Mouse (Mus musculus) hindbrain, embryonic 15.5 days (tissue): ENCODE results near the gene Adcy3. TPM values are rescaled to one million over a fixed set of nuclear protein-coding genes. Genes with fewer than 3 reads are reported as not detected.
A peak's percentile ranks its signal among the peaks of the same experiment; 100 is the strongest.
"Not testable (repeated sequence)": the region's sequence is repeated elsewhere in the genome, so short reads cannot be mapped to it uniquely, and the experiment has no call there.

Experiments used
- ATAC-seq: fragments of 200-750 bp; cut with Nextera tagmentation; 2 replicates; pipeline ENCODE4 v1.8.0; 2017; ENCODE audit warnings: low read depth, moderate number of reproducible peaks, moderate TSS enrichment; ENCODE audit not compliant: low FRiP score
- H3K27ac ChIP-seq: fragments of 300-500 bp; sonication (generic); replicated peaks from 2 replicates; pipeline ENCODE4 v1.5.1; 2015; ENCODE audit warnings: mild to moderate bottlenecking, inconsistent platforms
- H3K27me3 ChIP-seq: fragments of 300-500 bp; sonication (generic); 2 replicates; pipeline ENCODE4 v1.6.1; 2015; ENCODE audit warnings: control low read depth, inconsistent platforms
- H3K36me3 ChIP-seq: fragments of 300-500 bp; sonication (generic); 2 replicates; pipeline ENCODE4 v1.6.1; 2015; ENCODE audit warnings: control low read depth, inconsistent platforms
- H3K4me1 ChIP-seq: fragments of 300-500 bp; sonication (generic); replicated peaks from 2 replicates; pipeline ENCODE4 v1.6.1; 2015; ENCODE audit warnings: control low read depth, inconsistent platforms
- H3K4me2 ChIP-seq: fragments of 300-500 bp; sonication (generic); 2 replicates; pipeline ENCODE4 v1.6.1; 2015; ENCODE audit warnings: moderate library complexity, mild to moderate bottlenecking, inconsistent platforms
- H3K4me3 ChIP-seq: fragments of 300-500 bp; sonication (generic); 2 replicates; pipeline ENCODE4 v1.5.1; 2015; ENCODE audit warnings: mild to moderate bottlenecking, inconsistent platforms
- H3K9ac ChIP-seq: fragments of 300-500 bp; sonication (generic); 2 replicates; pipeline ENCODE4 v1.6.1; 2015; ENCODE audit warnings: inconsistent platforms
- H3K9me3 ChIP-seq: fragments of 300-500 bp; sonication (generic); 2 replicates; pipeline ENCODE4 v1.6.1; 2016; ENCODE audit warnings: control low read depth, inconsistent platforms
- WGBS: fragments of 180-500 bp; shearing (Covaris S2); methylation state at CpG from one replicate; pipeline ENCODE4 v1.1.7; 2015; 5-methylcytosine and 5-hydroxymethylcytosine counted together
- polyA plus RNA-seq: library from polyadenylated mRNA; unstranded; fragments of >200 nt; fragmentation: Nextera tagmentation; extraction: Ambion mirVana; gene quantifications from 2 replicates; pipeline ENCODE4 v1.2.1, GENCODE M21; 2015

Gene Adcy3
- polyA plus RNA-seq, 1 experiment from 2014 or later = 17.7 TPM

DNA sequence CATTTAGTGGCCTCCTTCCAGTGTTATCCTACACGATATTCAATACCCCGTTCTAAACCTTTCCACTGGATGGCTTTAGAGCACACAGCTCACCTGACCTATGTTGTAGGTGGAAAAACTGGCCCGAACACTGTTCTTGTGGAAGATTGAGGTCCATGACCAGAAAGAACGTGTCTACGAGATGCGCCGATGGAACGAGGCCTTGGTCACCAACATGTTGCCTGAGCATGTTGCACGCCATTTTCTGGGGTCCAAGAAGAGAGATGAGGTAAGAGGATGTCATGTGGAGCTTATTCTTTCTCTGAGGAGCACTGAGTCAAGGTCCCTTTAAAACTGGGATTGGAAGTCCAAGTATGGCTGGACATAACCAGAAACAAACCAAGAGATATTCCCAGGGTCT is 76.3 kb downstream of the Adcy3 start:
- Histone ChIP-seq H3K27me3 (no peaks in the 10 kb centered on the region), H3K4me3 (no peak overlapping the region), H3K9me3 (no peaks in the 10 kb centered on the region), H3K9ac (no peak overlapping the region), H3K36me3 (peaks cover 60% of the 10 kb centered on the region), H3K4me2 (no peak overlapping the region), H3K27ac (no peak overlapping the region), H3K4me1 (no peaks in the 10 kb centered on the region)
- WGBS = 96% methylated on average over 9 of the region's 9 CpGs
- ATAC-seq = no peak

DNA sequence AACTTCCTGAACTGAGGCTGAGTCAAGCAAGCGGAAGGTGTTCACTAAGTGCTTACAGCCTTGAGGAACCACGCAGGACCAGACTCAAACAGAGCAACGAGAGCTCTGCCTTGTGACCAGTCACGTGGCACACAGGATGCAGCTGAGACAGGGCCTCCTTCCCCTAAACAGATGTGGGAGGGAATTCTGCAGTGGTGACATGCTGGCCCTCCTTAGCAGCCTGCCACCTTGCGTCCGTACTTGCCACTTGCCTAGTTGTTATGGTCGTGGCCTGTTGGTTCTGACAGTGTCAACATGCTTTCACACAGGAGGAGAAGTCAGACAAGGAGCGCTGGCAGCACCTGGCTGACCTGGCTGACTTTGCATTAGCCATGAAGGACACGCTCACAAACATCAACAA is 78.3 kb downstream of the Adcy3 start:
- Histone ChIP-seq H3K9ac (no peak overlapping the region), H3K27ac (no peak overlapping the region), H3K36me3 (peaks cover 67% of the 10 kb centered on the region), H3K4me2 (no peak overlapping the region), H3K27me3 (no peaks in the 10 kb centered on the region), H3K4me1 (no peaks in the 10 kb centered on the region), H3K9me3 (no peaks in the 10 kb centered on the region), H3K4me3 (no peak overlapping the region)
- no peak for ATAC-seq
- 95% methylated on average over 9 of the region's 9 CpGs for WGBS

DNA sequence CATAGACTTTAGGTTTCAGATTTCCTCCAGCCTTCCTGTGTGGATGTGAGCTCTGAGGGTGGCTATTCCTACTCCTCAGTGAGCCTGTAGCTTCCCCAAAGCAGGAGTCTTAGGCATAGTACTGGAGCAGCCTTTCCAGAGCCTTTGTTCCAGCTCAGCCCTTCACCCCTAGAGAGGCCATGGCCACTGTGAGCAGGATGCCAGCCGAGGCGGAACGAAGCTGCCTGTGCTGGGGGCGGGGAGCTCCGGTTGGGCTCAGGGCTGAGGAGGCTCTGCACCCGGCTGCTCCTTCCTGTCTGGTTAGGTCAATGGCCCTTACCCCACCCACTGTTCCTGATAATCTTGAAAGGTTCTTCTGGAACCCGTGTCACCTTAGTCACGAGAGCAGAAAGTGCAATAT is 80.0 kb downstream of the Adcy3 start:
- Histone ChIP-seq H3K4me3 (no peak overlapping the region), H3K9ac (no peak overlapping the region), H3K4me2 (no peak overlapping the region), H3K27me3 (no peaks in the 10 kb centered on the region), H3K36me3 (peaks cover 59% of the 10 kb centered on the region), H3K9me3 (no peaks in the 10 kb centered on the region), H3K27ac (no peak overlapping the region), H3K4me1 (no peaks in the 10 kb centered on the region)
- WGBS = 73% methylated on average over 8 of the region's 8 CpGs
- no peak for ATAC-seq

DNA sequence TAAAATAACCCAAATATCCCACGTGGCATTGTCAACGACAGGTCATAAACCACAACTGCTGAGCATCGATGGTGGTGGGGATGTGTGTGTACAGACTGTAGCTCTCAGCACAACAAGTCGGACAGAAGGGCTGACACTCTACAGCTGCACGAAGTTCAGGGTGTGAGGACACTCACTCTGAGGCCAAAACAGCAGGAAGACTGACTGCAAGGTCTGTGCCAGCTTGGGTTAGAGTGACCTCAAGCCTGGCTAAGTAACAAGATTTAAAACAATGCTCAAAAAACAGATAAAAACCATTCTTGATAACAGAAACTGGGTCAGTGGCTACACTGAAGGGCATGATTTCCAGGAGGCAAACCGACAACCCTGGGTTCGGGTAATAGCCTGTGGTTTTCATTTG is 97.3 kb downstream of the Adcy3 start:
- H3K27me3 ChIP-seq = no peaks in the 10 kb centered on the region

DNA sequence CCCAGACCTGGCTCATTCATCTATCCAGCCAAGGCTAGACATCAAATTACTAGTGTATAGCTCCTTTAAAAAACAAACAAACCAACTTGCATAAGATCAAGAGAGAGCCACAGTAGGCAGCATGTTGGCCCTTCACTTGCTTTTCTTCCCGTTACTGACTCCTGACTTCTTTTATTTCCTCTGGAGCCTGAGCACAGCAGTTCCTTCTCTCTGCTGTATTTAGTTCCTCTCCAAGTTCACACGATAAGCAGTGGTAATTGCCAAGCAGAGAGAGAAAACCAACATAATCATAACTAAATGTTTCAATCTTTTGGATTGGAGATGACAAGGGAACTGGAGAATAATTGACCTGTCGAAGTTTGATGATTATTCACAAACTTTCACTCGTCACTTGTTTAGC is 99.9 kb downstream of the Adcy3 start:
- Histone ChIP-seq H3K4me1 (peaks cover 17% of the 10 kb centered on the region), H3K4me2 (peak overlapping the region; percentile 68), H3K4me3 (0 out of 2 replicates have a peak overlapping the region, but pooled peaks have one; percentile 87), H3K9ac (no peak overlapping the region), H3K27me3 (no peaks in the 10 kb centered on the region), H3K27ac (no peak overlapping the region), H3K9me3 (no peaks in the 10 kb centered on the region), H3K36me3 (0 out of 2 replicates have a peak, but pooled peaks cover 7% of the 10 kb centered on the region)
- ATAC-seq = no peak
- 61% methylated on average over 4 of the region's 4 CpGs for WGBS

More for the DNA sequence above, 97.3 kb downstream of the Adcy3 start:
- Histone ChIP-seq H3K4me2 (no peak overlapping the region), H3K4me3 (no peak overlapping the region), H3K4me1 (peaks cover 17% of the 10 kb centered on the region), H3K9me3 (no peaks in the 10 kb centered on the region), H3K36me3 (peaks cover 11% of the 10 kb centered on the region), H3K27ac (no peak overlapping the region), H3K9ac (no peak overlapping the region)
- no peak for ATAC-seq
- 96% methylated on average over 7 of the region's 7 CpGs for WGBS

DNA sequence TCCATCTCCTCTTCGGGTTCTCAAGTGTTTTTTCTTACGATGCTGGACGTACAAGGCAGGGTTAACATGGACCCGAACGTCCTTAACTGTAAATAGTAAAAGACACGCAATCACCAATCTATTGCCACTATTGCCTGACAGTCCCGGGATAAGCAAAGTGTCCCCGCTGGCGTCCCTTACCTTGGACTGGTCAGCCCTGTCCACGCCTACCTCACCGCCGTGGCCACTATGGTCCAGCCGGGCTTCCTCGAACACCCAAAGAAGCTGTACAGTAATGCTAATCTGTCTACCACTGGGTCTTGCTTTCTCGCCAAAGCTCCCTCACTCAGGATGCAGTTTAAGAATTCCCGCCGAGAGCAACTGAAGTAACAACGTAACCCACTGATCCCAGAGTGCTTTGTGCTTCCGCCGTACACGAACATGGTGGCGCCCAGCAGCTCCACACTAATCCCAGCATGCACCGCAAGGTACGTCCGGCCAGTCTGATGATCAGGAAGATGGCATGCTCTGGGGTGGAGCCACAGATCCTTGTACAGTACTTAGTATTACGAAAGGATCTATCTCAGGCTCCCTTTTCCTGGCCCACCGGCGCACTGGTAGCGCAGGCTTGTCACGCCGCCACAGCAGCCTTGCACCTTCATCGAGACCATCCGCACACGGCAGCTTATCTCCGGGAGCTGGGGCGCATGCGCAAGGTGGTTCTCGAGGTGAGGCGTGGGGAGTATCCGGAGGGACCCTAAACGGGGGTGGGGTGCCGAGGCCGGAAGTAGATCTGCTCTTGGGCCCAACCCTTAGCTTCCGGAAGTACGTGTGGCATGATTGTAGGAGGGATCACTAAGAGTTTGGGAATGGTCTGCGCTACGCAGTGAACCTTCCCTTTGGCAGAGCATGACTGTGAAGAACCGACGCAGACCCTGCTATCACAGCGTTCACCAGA is 100.9 kb downstream of the Adcy3 start, which contains the start of the genes Ptrhd1 and Cenpo:
Ptrhd1 (plus strand) TSS at position 456 of the 937 bp plus-strand sequence.
Cenpo (minus strand) TSS at position 723 of the 937 bp plus-strand sequence.
- Histone ChIP-seq H3K27ac (peak within 1 kb of the TSS; percentile 100), H3K4me3 (peak within 1 kb of the TSS; percentile 87), H3K9ac (peak within 1 kb of the TSS; percentile 89), H3K27me3 (no peaks in the 10 kb centered on the region), H3K4me1 (peaks cover 17% of the 10 kb centered on the region), H3K4me2 (peak within 1 kb of the TSS; percentile 68), H3K9me3 (no peaks in the 10 kb centered on the region), H3K36me3 (0 out of 2 replicates have a peak, but pooled peaks cover 7% of the 10 kb centered on the region)
- WGBS = under 1% methylated on average over 50 of the region's 50 CpGs
- peak; percentile 99 for ATAC-seq

DNA sequence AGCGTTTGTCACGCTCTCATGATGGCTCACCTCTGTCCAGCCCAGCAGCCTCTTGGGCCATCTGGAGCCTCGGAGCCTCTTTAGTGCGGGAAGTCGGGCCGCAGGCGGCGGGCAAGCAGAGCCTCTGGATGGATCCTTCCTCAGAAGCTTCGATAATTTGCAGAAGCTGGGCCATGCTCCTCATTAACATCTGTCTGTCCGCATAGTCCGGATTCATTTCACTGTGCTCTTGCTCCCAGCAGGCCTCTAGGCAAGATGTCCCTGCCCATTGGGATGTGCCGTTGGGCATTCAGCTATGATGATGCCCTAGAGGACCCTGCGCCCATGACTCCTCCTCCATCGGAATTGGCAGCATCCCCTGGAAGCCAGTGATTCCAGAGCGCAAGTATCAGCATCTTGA is 104.6 kb downstream of the Adcy3 start:
- no peaks in the 10 kb centered on the region for H3K9me3 ChIP-seq
- no peak overlapping the region for H3K4me3 ChIP-seq
- no peak overlapping the region for H3K27ac ChIP-seq
- WGBS = 94% methylated on average over 15 of the region's 15 CpGs
- no peak for ATAC-seq
- 0 out of 2 replicates have a peak, but pooled peaks cover 7% of the 10 kb centered on the region for H3K36me3 ChIP-seq
- H3K27me3 ChIP-seq = no peaks in the 10 kb centered on the region
- no peak overlapping the region for H3K9ac ChIP-seq
- no peak overlapping the region for H3K4me2 ChIP-seq
- H3K4me1 ChIP-seq = peaks cover 15% of the 10 kb centered on the region

DNA sequence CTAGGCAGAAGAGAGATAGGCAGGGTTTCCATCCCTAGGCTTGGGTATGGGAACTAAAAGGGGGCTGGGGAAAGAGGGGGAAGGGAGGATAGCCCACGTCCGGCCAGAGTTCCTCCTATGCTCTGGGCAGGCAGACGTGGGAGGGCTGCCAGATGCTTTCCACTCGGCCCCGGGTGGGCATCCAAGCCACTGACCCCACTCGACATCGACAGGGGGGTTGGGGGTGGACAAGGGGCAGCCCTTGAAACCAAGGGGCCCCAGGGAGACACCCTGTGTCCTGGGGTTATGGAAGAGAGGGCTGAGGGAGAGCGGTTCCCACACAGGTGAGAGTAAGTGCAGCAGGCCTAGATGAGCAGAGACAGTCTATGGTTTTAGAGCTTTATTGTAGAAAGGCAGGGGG is 107.4 kb downstream of the Adcy3 start:
- not testable (repeated sequence) for H3K4me2 ChIP-seq, H3K27ac ChIP-seq, ATAC-seq, H3K4me1 ChIP-seq, H3K4me3 ChIP-seq, H3K9ac ChIP-seq, H3K36me3 ChIP-seq, H3K27me3 ChIP-seq, H3K9me3 ChIP-seq
- WGBS = 70% methylated on average over 8 of the region's 8 CpGs

DNA sequence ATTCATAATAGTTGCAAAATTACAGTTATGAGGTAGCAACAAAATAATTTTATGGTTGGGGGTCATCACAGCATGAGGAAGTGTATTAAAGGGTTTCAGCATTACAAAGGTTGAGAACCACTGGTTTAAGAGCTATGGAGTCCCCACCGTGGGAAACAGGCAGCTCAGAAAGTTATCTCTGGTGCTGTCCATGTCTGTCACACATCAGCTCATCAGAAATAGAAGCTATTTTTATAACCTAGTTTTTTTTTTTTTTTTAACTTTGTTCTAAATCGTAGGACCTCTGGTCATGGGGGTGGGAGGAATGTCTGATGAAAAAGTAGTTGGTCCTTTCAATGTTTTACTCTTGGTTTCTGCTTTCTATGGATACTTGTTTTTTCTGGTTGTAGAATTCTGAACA is 110.9 kb downstream of the Adcy3 start:
- H3K4me1 ChIP-seq = no peaks in the 10 kb centered on the region
- ATAC-seq = no peak

DNA sequence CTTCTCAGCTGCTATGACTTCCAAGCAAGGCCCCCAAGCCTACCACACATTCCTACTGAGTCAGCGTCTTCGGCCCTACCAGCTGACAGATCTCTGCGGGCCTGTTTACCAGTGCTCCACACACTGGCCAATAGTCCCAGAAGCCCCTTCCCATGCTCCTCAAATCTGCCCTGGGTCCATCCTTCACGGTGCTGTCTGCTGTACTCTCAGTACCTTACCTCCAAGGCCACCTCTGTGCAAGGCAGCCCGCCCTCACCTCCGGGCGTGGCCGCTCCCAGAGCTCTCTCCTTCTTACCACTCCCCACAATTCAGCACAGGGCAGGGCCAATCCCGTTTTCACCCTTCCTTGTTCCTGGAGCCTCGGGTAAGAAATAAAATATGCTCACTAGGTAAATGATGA is 112.8 kb downstream of the Adcy3 start:
- 90% methylated on average over 10 of the region's 10 CpGs for WGBS
- H3K36me3 ChIP-seq = 0 out of 2 replicates have a peak, but pooled peaks cover 10% of the 10 kb centered on the region
- no peak overlapping the region for H3K4me3 ChIP-seq
- H3K27ac ChIP-seq = no peak overlapping the region
- ATAC-seq = 0 out of 2 replicates have a peak, but pooled peaks have one; percentile 30
- H3K4me1 ChIP-seq = no peaks in the 10 kb centered on the region
- no peaks in the 10 kb centered on the region for H3K9me3 ChIP-seq
- H3K4me2 ChIP-seq = no peak overlapping the region
- no peaks in the 10 kb centered on the region for H3K27me3 ChIP-seq
- H3K9ac ChIP-seq = no peak overlapping the region

More for the DNA sequence above, 110.9 kb downstream of the Adcy3 start:
- H3K4me2 ChIP-seq = no peak overlapping the region
- H3K27me3 ChIP-seq = no peaks in the 10 kb centered on the region
- no peak overlapping the region for H3K9ac ChIP-seq
- 78% methylated on average over 2 of the region's 2 CpGs for WGBS
- H3K4me3 ChIP-seq = no peak overlapping the region
- H3K27ac ChIP-seq = no peak overlapping the region
- no peaks in the 10 kb centered on the region for H3K9me3 ChIP-seq
- H3K36me3 ChIP-seq = 0 out of 2 replicates have a peak, but pooled peaks cover 7% of the 10 kb centered on the region

DNA sequence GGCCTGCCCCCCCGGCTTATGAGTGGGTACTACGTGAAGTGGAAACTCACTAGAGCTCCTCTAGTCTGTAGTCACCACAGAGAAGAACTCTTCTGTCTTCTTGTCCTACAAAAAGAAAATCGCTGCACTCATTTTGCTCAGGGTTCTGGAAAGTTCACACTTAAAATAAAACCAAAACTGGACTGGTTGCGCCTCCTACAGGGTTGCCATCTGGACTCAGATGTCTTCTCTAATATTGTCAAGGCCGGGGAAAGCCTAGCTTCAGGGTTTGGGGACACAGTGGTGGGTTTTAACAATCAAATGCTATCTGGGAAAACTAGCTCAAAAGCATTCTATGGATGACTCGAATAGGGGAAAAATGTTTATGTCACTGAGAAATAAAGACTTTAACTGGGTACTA is 116.9 kb downstream of the Adcy3 start:
- no peaks in the 10 kb centered on the region for H3K4me1 ChIP-seq
- WGBS = 91% methylated on average over 6 of the region's 6 CpGs

More for the DNA sequence above, 116.9 kb downstream of the Adcy3 start:
- Histone ChIP-seq H3K4me3 (no peak overlapping the region), H3K4me2 (no peak overlapping the region), H3K9me3 (no peaks in the 10 kb centered on the region), H3K27ac (no peak overlapping the region), H3K36me3 (peaks cover 29% of the 10 kb centered on the region), H3K9ac (no peak overlapping the region), H3K27me3 (no peaks in the 10 kb centered on the region)
- no peak for ATAC-seq
